Mouse (Mus musculus) stomach, postnatal 0 days (tissue): ENCODE results near the gene Trim66. TPM values are rescaled to one million over a fixed set of nuclear protein-coding genes. Genes with fewer than 3 reads are reported as not detected.

Source experiments
- ATAC-seq: fragments of 200-750 bp; cut with Nextera tagmentation; 2 replicates; pipeline ENCODE4 v1.8.0; 2017; ENCODE audit not compliant: low FRiP score, low TSS enrichment
- DNase-seq: peaks from one replicate; pipeline ENCODE4 v3.0.0-alpha.2; 2016; ENCODE audit warnings: low spot score
- H3K27ac ChIP-seq: fragments of 300-500 bp; sonication (generic); replicated peaks from 2 replicates; pipeline ENCODE4 v1.5.1; 2014; ENCODE audit warnings: mild to moderate bottlenecking, control low read depth
- H3K27me3 ChIP-seq: fragments of 300-500 bp; sonication (generic); 2 replicates; pipeline ENCODE4 v1.6.1; 2014; ENCODE audit warnings: low read length; ENCODE audit not compliant: control insufficient read depth, insufficient read depth
- H3K36me3 ChIP-seq: fragments of 300-500 bp; sonication (generic); 2 replicates; pipeline ENCODE4 v1.6.1; 2014; ENCODE audit warnings: low read length, mixed read lengths; ENCODE audit not compliant: control insufficient read depth, insufficient read depth
- H3K4me1 ChIP-seq: fragments of 300-500 bp; sonication (generic); replicated peaks from 2 replicates; pipeline ENCODE4 v1.6.1; 2014; ENCODE audit warnings: antibody characterized with exemption; ENCODE audit not compliant: control insufficient read depth, insufficient read depth
- H3K4me2 ChIP-seq: fragments of 300-500 bp; sonication (generic); replicated peaks from 2 replicates; pipeline ENCODE4 v1.6.1; 2014; ENCODE audit warnings: low read depth, mild to moderate bottlenecking, control low read depth, moderate library complexity
- H3K4me3 ChIP-seq: fragments of 300-500 bp; sonication (generic); 2 replicates; pipeline ENCODE4 v1.5.1; 2014; ENCODE audit warnings: low read depth, low read length, control low read depth
- H3K9ac ChIP-seq: fragments of 300-500 bp; sonication (generic); 2 replicates; pipeline ENCODE4 v1.6.1; 2014; ENCODE audit warnings: mild to moderate bottlenecking, low read length, control low read depth, mixed read lengths
- H3K9me3 ChIP-seq: fragments of 300-500 bp; sonication (generic); 2 replicates; pipeline ENCODE4 v1.6.1; 2016; ENCODE audit warnings: low read length; ENCODE audit not compliant: control insufficient read depth
- CTCF ChIP-seq: IDR thresholded peaks from 2 replicates; pipeline ENCODE4 v1.5.1; 2016; ENCODE audit warnings: antibody characterized with exemption, low read depth, mild to moderate bottlenecking, moderate library complexity
- EP300 ChIP-seq: optimal IDR thresholded peaks from 2 replicates; pipeline ENCODE3; 2016; ENCODE audit warnings: antibody characterized with exemption
- WGBS: fragments of 180-500 bp; shearing (Covaris S2); extraction: QIAGEN DNeasy Blood & Tissue Kit; methylation state at CpG from one replicate; pipeline ENCODE4 v1.1.7; 2014; 5-methylcytosine and 5-hydroxymethylcytosine counted together
- polyA plus RNA-seq: library from polyadenylated mRNA; unstranded; fragments of >200 nt; fragmentation: Nextera tagmentation; extraction: Ambion mirVana; gene quantifications from 2 replicates; pipeline ENCODE4 v1.2.1, GENCODE M21; 2015

Gene Trim66
- polyA plus RNA-seq, 1 experiment from 2014 or later = 0.02 TPM

GRCm38 (mm10) chr7:109440697-109441269 is 67.2 kb downstream of the Trim66 start:
- Histone ChIP-seq H3K27ac (no peak overlapping the region), H3K27me3 (no peaks in the 10 kb centered on the region), H3K4me2 (no peak overlapping the region), H3K4me1 (no peaks in the 10 kb centered on the region), H3K4me3 (no peak overlapping the region), H3K9me3 (no peaks in the 10 kb centered on the region), H3K9ac (no peak overlapping the region), H3K36me3 (no peaks in the 10 kb centered on the region)
- 74% methylated on average over 9 of the region's 9 CpGs for WGBS
- DNase-seq = no peak
- no peak for ATAC-seq
- TF ChIP-seq EP300 = no peak
- peak; percentile 53 for TF ChIP-seq CTCF

GRCm38 (mm10) chr7:109438781-109439591 is 68.9 kb downstream of the Trim66 start, which contains the start of gene Stk33:
TSS of gene Stk33 (minus strand) at chr7:109439081.
- peak within 1 kb of the TSS; percentile 62 for H3K4me2 ChIP-seq
- H3K27me3 ChIP-seq = no peaks in the 10 kb centered on the region
- H3K4me3 ChIP-seq = peak within 1 kb of the TSS; percentile 44
- ATAC-seq (peak; percentile 41), DNase-seq (peak; percentile 53)
- H3K9me3 ChIP-seq = no peaks in the 10 kb centered on the region
- H3K4me1 ChIP-seq = no peaks in the 10 kb centered on the region
- no peaks in the 10 kb centered on the region for H3K36me3 ChIP-seq
- 1% methylated on average over 62 of the region's 62 CpGs for WGBS
- H3K27ac ChIP-seq = no peak within 1 kb of the TSS
- peak within 1 kb of the TSS; percentile 61 for H3K9ac ChIP-seq
- no peak for TF ChIP-seq EP300
- TF ChIP-seq CTCF = no peak

GRCm38 (mm10) chr7:109424422-109425159 is 83.3 kb downstream of the Trim66 start:
- no peaks in the 10 kb centered on the region for H3K36me3 ChIP-seq
- TF ChIP-seq EP300 = no peak
- peak; percentile 71 for TF ChIP-seq CTCF
- no peaks in the 10 kb centered on the region for H3K4me1 ChIP-seq
- H3K4me3 ChIP-seq = no peak overlapping the region
- no peak overlapping the region for H3K9ac ChIP-seq
- DNase-seq = no peak
- ATAC-seq = no peak
- 48% methylated on average over 3 of the region's 3 CpGs for WGBS
- no peak overlapping the region for H3K27ac ChIP-seq
- no peak overlapping the region for H3K4me2 ChIP-seq
- no peaks in the 10 kb centered on the region for H3K27me3 ChIP-seq
- H3K9me3 ChIP-seq = no peaks in the 10 kb centered on the region

GRCm38 (mm10) chr7:109422803-109423202 is 85.1 kb downstream of the Trim66 start:
- no peak for DNase-seq
- ATAC-seq = no peak
- H3K27me3 ChIP-seq = no peaks in the 10 kb centered on the region
- no peak overlapping the region for H3K4me2 ChIP-seq
- no peak for TF ChIP-seq EP300
- TF ChIP-seq CTCF = no peak
- H3K36me3 ChIP-seq = no peaks in the 10 kb centered on the region
- H3K4me1 ChIP-seq = no peaks in the 10 kb centered on the region
- H3K4me3 ChIP-seq = no peak overlapping the region
- no peak overlapping the region for H3K9ac ChIP-seq
- H3K9me3 ChIP-seq = no peaks in the 10 kb centered on the region
- WGBS = 74% methylated on average over 8 of the region's 8 CpGs
- no peak overlapping the region for H3K27ac ChIP-seq

- Histone ChIP-seq H3K9ac (no peak overlapping the region), H3K9me3 (no peaks in the 10 kb centered on the region), H3K4me2 (no peak overlapping the region), H3K4me3 (no peak overlapping the region), H3K4me1 (no peaks in the 10 kb centered on the region), H3K27ac (no peak overlapping the region), H3K27me3 (no peaks in the 10 kb centered on the region), H3K36me3 (no peaks in the 10 kb centered on the region)
- DNase-seq (no peak), ATAC-seq (no peak)
- no peak for TF ChIP-seq EP300
- no peak for TF ChIP-seq CTCF
- WGBS = 68% methylated on average over 7 of the region's 7 CpGs
Observed at GRCm38 (mm10) chr7:109405491-109405890, 102.4 kb downstream of the Trim66 start.
